Mouse (Mus musculus) ZHBTc4 (cell line): Measurements from ENCODE around the gene Dnm2.

Source experiments
- DNase-seq: peaks from one replicate; pipeline ENCODE4 v3.0.0-alpha.2; 2011; ENCODE audit warnings: low read depth, low spot score

The Dnm2 gene

DNA sequence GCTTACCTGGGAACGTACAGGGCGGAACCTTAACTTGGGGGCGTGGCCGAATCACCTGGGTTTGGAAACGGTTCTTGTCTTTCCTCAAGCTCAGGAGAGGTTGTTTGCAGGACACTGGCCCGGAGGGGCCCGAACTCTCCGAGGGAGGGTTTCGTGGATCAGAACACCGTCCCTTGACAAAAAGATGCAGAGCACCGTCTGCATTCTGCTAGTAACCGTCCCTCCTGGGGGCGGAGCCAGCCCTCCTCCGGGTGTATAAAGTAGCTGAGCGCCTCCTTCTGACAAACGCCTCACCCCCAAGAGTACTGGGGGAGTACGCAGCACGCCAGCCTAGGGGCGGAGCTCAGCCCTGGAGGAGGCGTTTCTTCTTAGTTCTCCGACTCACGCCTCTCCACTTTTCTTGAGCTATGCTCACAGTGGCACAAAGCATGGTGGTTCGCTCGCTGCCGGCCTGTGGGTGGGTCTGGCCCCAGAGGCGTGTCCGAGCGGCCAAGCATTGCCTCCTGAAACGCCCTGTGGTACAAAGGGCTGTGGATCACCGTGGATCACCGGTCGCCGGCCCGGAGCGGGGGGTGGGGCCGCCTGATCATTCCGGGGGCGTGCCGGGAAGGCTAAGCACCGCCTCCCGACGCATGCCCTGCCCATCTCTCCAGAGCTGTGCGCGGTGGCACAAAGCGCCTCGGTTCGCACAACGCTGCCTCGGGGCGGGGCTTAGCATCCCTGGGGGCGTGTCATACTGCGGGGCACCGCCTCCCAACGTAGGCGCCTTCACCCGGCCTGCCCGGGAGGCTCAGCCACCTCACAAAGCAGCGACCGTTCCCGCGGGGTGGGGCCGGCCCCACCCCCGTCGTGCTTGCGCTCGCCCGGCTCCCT lies 121.4 kb downstream of the Dnm2 start:
- peak; percentile 99 for DNase-seq

GRCm38 (mm10) chr9:21546789-21547074 lies 122.0 kb downstream of the Dnm2 start, which contains the start of gene Carm1:
TSS of gene Carm1 (plus strand) at chr9:21546894.
- no peak for DNase-seq

GRCm38 (mm10) chr9:21547075-21547941 lies 122.6 kb downstream of the Dnm2 start:
- peak; percentile 79 for DNase-seq

DNA sequence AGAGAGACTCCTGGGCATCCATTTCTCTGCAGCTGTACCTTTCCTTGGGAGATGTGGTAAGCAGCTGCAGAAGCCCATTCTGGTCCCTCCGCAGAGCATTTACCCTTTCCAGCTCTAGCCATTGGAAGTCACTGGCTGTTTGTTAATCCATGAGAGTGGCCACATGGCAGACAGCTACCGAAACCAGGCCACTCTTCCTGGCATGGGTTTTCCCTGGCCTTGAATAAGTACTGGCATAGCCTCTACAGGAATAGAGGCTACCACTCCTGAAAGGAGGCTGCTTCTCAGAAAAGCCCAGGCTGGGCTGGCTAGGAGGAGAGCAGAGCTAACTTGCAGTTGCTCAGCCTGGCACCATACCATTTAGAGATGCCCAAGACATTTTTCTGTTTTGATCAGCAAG lies 126.3 kb downstream of the Dnm2 start:
- DNase-seq = no peak

DNA sequence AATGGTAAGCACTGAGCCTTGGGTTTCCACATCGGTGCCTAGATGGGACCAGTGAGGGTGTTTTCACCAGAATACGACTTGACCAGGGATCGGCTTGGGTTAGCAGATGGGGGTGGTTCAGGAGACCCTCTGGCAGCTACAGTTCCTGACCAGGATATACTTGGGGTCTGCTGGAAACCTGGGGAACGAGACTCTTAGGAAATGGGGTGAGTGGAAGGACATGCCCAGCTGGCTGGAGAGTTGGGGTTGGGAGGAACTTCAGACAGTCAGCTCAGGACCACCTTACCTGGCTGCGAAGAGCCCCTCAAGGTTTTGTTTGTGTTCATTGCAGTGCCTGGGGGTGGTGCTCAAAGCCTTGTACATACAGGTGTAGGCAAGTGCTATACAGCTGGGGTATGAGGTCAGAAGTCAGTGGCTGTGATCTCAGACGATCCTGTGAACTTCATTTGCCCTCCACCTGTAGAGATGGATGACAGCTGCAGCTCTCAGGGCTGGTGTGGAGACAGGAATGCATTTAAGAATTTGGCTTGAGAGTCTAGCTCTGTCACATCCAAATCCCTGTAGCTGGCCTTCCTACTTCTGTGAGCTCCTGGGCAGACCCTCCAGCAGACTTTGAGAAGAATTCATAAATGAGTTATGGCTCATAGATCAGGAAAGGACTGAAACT lies 129.0 kb downstream of the Dnm2 start:
- no peak for DNase-seq

- DNase-seq = no peak
Observed at GRCm38 (mm10) chr9:21555198-21555742, 130.6 kb downstream of the Dnm2 start.

- DNase-seq = no peak
Observed at GRCm38 (mm10) chr9:21556996-21557395, 132.3 kb downstream of the Dnm2 start.
